ENCODE assay signal across 9 mouse cellular contexts in genomic region chr11:44002716-44003522, GRCm38 (mm10).
A peak's percentile ranks its signal among the peaks of the same experiment; 100 is the strongest.
DNase-seq lines count a peak whose midpoint lies in the region; ATAC-seq and TF ChIP-seq lines count a peak whose summit lies in the region.
"Had no signal": no experiment of that assay in that cellular context is flagged by ENCODE, and none has a peak within 500 bp of the region (broad histone marks: within the 10 kb centered on the region; RNA-seq: fewer than 3 reads in every experiment).

No protein-coding gene starts in this region.

- TF ChIP-seq CTCF in hindbrain, postnatal 0 days (IDR thresholded peaks at IDR 0.05; ENCODE audit: low read depth), result no peak
- TF ChIP-seq CTCF in brain, embryonic 14.5 days (IDR thresholded peaks at IDR 0.05; ENCODE audit: borderline replicate concordance, extremely low read depth, insufficient read depth, insufficient read length), result no peak

- peak; percentile 88 for ATAC-seq in hindbrain, postnatal 0 days
- no peak for ATAC-seq in hindbrain, embryonic 11.5 days (ENCODE audit: low FRiP score)
- peak; percentile 67; the same call in 1 of the 2 replicates for ATAC-seq in lung, embryonic 15.5 days (ENCODE audit: borderline replicate concordance, extremely low read depth, low FRiP score, low TSS enrichment)
- ATAC-seq in monocyte, adult 5-6 weeks (replicated peaks; ENCODE audit: insufficient number of reproducible peaks, low FRiP score, low TSS enrichment, poor library complexity, severe bottlenecking), result no peak

- H3K9me3 ChIP-seq in hindbrain, postnatal 0 days (ENCODE audit: low read length), result no peaks in the 10 kb centered on the region
- H3K9me3 ChIP-seq in hindbrain, embryonic 11.5 days (ENCODE audit: control insufficient read depth, low read length), result no peaks in the 10 kb centered on the region
- no peaks in the 10 kb centered on the region for H3K9me3 ChIP-seq in lung, embryonic 15.5 days
- H3K9me3 ChIP-seq: midbrain, embryonic 12.5 days had no signal

- H3K4me3 ChIP-seq in hindbrain, postnatal 0 days (ENCODE audit: low read length), result no peak overlapping the region
- no peak overlapping the region for H3K4me3 ChIP-seq in hindbrain, embryonic 11.5 days (ENCODE audit: low read depth, low read length)
- no peak overlapping the region for H3K4me3 ChIP-seq in lung, embryonic 15.5 days
- H3K4me3 ChIP-seq: midbrain, embryonic 12.5 days had no signal

- peaks cover 6% of the 10 kb centered on the region; the same call in 1 of the 2 replicates for H3K4me1 ChIP-seq in hindbrain, postnatal 0 days (ENCODE audit: insufficient read depth, low read length)
- no peaks in the 10 kb centered on the region for H3K4me1 ChIP-seq in hindbrain, embryonic 11.5 days (replicated peaks; ENCODE audit: control insufficient read depth, insufficient read depth, low read length)
- H3K4me1 ChIP-seq in lung, embryonic 15.5 days, result peaks cover 12% of the 10 kb centered on the region

- H3K36me3 ChIP-seq in hindbrain, postnatal 0 days (ENCODE audit: insufficient read depth, low read length), result no peaks in the 10 kb centered on the region
- no peaks in the 10 kb centered on the region for H3K36me3 ChIP-seq in hindbrain, embryonic 11.5 days (ENCODE audit: control insufficient read depth, insufficient read depth, low read length)
- H3K36me3 ChIP-seq in lung, embryonic 15.5 days, result no peaks in the 10 kb centered on the region
- H3K36me3 ChIP-seq: midbrain, embryonic 12.5 days had no signal

- 34% methylated on average over 6 of the region's 6 CpGs for WGBS in hindbrain, postnatal 0 days
- 63% methylated on average over 6 of the region's 6 CpGs for WGBS in hindbrain, embryonic 11.5 days
- WGBS in lung, embryonic 15.5 days, result 31% methylated on average over 6 of the region's 6 CpGs

- H3K27me3 ChIP-seq in hindbrain, postnatal 0 days (ENCODE audit: insufficient read depth, low read length), result no peaks in the 10 kb centered on the region
- no peaks in the 10 kb centered on the region for H3K27me3 ChIP-seq in hindbrain, embryonic 11.5 days (ENCODE audit: control insufficient read depth, insufficient read depth, low read length)
- 0 out of 2 replicates have a peak, but pooled peaks cover 2% of the 10 kb centered on the region for H3K27me3 ChIP-seq in lung, embryonic 15.5 days
- H3K27me3 ChIP-seq: midbrain, embryonic 12.5 days had no signal

- no peak overlapping the region for H3K9ac ChIP-seq in hindbrain, postnatal 0 days (replicated peaks; ENCODE audit: low read length)
- no peak overlapping the region for H3K9ac ChIP-seq in hindbrain, embryonic 11.5 days (ENCODE audit: low read depth, low read length)
- no peak overlapping the region for H3K9ac ChIP-seq in lung, embryonic 15.5 days
- H3K9ac ChIP-seq: midbrain, embryonic 12.5 days had no signal

- no peak for TF ChIP-seq POLR2A in brain, embryonic 14.5 days (IDR thresholded peaks at IDR 0.05; ENCODE audit: borderline replicate concordance, extremely low read depth, insufficient read depth, insufficient read length, poor library complexity, severe bottlenecking)

- H3K27ac ChIP-seq in hindbrain, postnatal 0 days, result no peak overlapping the region
- no peak overlapping the region for H3K27ac ChIP-seq in hindbrain, embryonic 11.5 days (ENCODE audit: low read depth, low read length)
- H3K27ac ChIP-seq in lung, embryonic 15.5 days, result no peak overlapping the region
- H3K27ac ChIP-seq: midbrain, embryonic 12.5 days had no signal

- no peak overlapping the region for H3K4me2 ChIP-seq in hindbrain, postnatal 0 days (ENCODE audit: low read depth, low read length)
- H3K4me2 ChIP-seq in hindbrain, embryonic 11.5 days (replicated peaks; ENCODE audit: low read depth, low read length), result no peak overlapping the region
- no peak overlapping the region for H3K4me2 ChIP-seq in lung, embryonic 15.5 days
- H3K4me2 ChIP-seq: midbrain, embryonic 12.5 days had no signal

- peak; percentile 80 for DNase-seq in hindbrain, postnatal 0 days (ENCODE audit: low spot score)
- DNase-seq in hindbrain, embryonic 11.5 days (ENCODE audit: low spot score), result no peak
- peak; percentile 91 for DNase-seq in brain, embryonic 14.5 days (ENCODE audit: low read depth)
- peak; percentile 63 to 77 for DNase-seq in cerebellum, postnatal 14 days
- DNase-seq in right cerebral cortex, adult 18-20 months, result no peak
- no peak for DNase-seq in kidney, postnatal 25 days

Comparison
In these comparisons a context has a peak if more than half of its experiments do, and no peak if none do; other contexts are left out.
1. ATAC-seq: peak in hindbrain, postnatal 0 days (single experiment) and lung, embryonic 15.5 days (single experiment); none in hindbrain, embryonic 11.5 days (single experiment) and monocyte, adult 5-6 weeks (single experiment).
2. DNase-seq: peak in hindbrain, postnatal 0 days (single experiment), brain, embryonic 14.5 days (single experiment) and cerebellum, postnatal 14 days (2 of 2); none in hindbrain, embryonic 11.5 days (single experiment), right cerebral cortex, adult 18-20 months (single experiment) and kidney, postnatal 25 days (0 of 2).